Mouse (Mus musculus) lung, embryonic 14.5 days (tissue): ENCODE measurements at regions not wholly inside any gene's neighbourhood (a gene's known extent, or its start where the extent isn't known, plus 50 kb on each side); places are given as distances from the start of the nearest gene placed in this dataset.

Source experiments
- ATAC-seq: fragments of 200-750 bp; cut with Nextera tagmentation; 2 replicates; pipeline ENCODE4 v1.8.0; 2017; ENCODE audit warnings: mild to moderate bottlenecking, moderate TSS enrichment, moderate library complexity; ENCODE audit not compliant: insufficient read depth
- DNase-seq: peaks from one replicate; pipeline ENCODE4 v3.0.0-alpha.2; 2015
- H3K27ac ChIP-seq: fragments of 300-500 bp; sonication (generic); 2 replicates; pipeline ENCODE4 v1.5.1; 2014; ENCODE audit warnings: low read depth, mild to moderate bottlenecking, moderate library complexity
- H3K27me3 ChIP-seq: fragments of 300-500 bp; sonication (generic); 2 replicates; pipeline ENCODE4 v1.6.1; 2014; ENCODE audit warnings: low read length, control low read depth; ENCODE audit not compliant: insufficient read depth
- H3K36me3 ChIP-seq: fragments of 300-500 bp; sonication (generic); 2 replicates; pipeline ENCODE4 v1.6.1; 2014; ENCODE audit warnings: control low read depth; ENCODE audit not compliant: insufficient read depth
- H3K4me1 ChIP-seq: fragments of 300-500 bp; sonication (generic); 2 replicates; pipeline ENCODE4 v1.6.1; 2014; ENCODE audit warnings: antibody characterized with exemption, control low read depth; ENCODE audit not compliant: insufficient read depth
- H3K4me2 ChIP-seq: fragments of 300-500 bp; sonication (generic); 2 replicates; pipeline ENCODE4 v1.6.1; 2014; ENCODE audit warnings: mild to moderate bottlenecking
- H3K4me3 ChIP-seq: fragments of 300-500 bp; sonication (generic); 2 replicates; pipeline ENCODE4 v1.5.1; 2014; ENCODE audit warnings: low read depth, low read length
- H3K9ac ChIP-seq: fragments of 300-500 bp; sonication (generic); 2 replicates; pipeline ENCODE4 v1.6.1; 2014
- H3K9me3 ChIP-seq: fragments of 300-500 bp; sonication (generic); 2 replicates; pipeline ENCODE4 v1.6.1; 2016; ENCODE audit warnings: low read depth, low read length, control low read depth
- CTCF ChIP-seq: IDR thresholded peaks from 2 replicates; pipeline ENCODE4 v1.5.1; 2016; ENCODE audit warnings: antibody characterized with exemption, low read depth
- WGBS: fragments of 180-500 bp; shearing (Covaris S2); extraction: QIAGEN DNeasy Blood & Tissue Kit; methylation state at CpG from one replicate; pipeline ENCODE4 v1.1.7; 2014; 5-methylcytosine and 5-hydroxymethylcytosine counted together

DNA sequence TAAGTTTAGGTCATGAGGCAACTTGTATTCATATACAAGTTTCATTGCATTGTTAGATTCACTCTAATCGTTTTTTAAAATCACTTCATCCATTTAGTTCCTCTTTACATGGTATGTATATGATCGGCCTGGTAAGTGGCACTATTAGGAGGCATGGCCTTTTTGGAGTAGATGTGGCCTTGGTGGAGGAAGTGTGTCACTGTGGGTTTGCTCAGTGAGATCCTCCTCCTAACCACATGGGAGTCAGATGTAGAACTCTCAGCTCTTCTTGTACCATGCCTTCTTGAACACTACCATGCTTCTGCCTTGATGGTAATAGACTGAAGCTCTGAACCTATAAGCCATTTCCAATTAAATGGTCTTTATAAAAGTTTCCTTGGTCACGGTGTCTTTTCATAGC lies 891.9 kb upstream of the Sel1l start:
- no peaks in the 10 kb centered on the region for H3K4me1 ChIP-seq
- ATAC-seq (no peak), DNase-seq (no peak)
- H3K9ac ChIP-seq = no peak overlapping the region
- H3K4me3 ChIP-seq = no peak overlapping the region
- no peak overlapping the region for H3K27ac ChIP-seq
- TF ChIP-seq CTCF = no peak
- H3K36me3 ChIP-seq = no peaks in the 10 kb centered on the region
- H3K9me3 ChIP-seq = no peaks in the 10 kb centered on the region
- 75% methylated on average over 3 of the region's 3 CpGs for WGBS
- no peak overlapping the region for H3K4me2 ChIP-seq
- no peaks in the 10 kb centered on the region for H3K27me3 ChIP-seq

DNA sequence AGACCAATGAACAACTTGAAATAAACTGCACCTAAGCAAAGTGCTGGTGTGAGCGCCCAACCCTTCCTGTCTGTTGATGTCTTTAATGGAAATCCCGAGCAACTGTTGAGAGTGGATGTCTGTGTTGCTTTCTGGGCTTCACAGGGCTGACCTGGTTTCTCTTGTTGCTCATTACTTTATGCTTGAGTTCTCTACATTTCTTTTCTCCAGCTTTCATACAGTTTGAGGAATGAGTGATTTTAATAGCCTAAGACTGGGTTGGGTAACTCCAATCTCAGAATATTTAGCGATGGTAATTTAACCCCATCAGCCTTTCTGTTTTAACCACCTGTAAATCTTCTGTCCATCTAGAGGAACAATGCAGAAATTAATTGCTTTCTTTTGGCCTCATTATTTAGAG lies 890.2 kb upstream of the Sel1l start:
- TF ChIP-seq CTCF = no peak
- ATAC-seq (no peak), DNase-seq (no peak)
- Histone ChIP-seq H3K27me3 (no peaks in the 10 kb centered on the region), H3K9me3 (no peaks in the 10 kb centered on the region), H3K36me3 (no peaks in the 10 kb centered on the region), H3K4me1 (no peaks in the 10 kb centered on the region), H3K27ac (no peak overlapping the region), H3K4me2 (no peak overlapping the region), H3K9ac (no peak overlapping the region), H3K4me3 (no peak overlapping the region)
- WGBS = 90% methylated on average over 3 of the region's 3 CpGs

DNA sequence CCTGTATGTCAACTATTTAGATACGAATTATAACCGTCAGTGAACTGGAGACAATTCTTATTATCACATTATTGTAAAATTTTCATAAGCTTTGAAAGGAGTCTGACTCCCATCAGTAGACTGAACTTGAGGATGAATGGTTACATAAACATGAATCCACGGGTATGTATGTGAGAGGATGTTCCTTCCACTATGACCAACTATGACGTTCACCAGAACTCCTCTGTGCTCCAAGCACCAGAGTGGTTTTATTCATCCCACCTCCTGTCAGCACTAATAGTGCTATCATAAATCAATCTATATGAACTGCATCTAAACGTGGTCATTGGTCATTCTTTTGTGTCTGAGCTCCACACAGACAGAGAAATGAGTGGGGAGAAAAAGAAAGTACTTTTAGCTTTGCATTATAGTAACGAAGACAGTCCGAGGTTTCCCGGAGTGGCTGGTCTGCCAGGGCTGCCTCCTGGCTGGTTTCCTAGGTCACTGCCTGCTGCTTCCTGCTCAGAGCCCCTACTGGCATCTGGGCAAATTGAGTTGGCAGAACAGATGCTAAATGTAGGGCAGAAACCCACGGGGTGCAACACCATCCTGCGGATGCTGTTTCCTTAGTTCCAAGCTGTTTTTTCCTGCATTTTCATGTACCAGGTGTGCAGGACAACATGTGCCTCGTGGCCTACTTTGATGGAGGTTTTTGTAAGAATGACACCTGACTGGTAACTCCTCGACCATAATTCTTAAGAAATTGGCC lies 888.8 kb upstream of the Sel1l start:
- H3K4me3 ChIP-seq = no peak overlapping the region
- H3K4me1 ChIP-seq = no peaks in the 10 kb centered on the region
- no peak overlapping the region for H3K27ac ChIP-seq
- no peaks in the 10 kb centered on the region for H3K27me3 ChIP-seq
- ATAC-seq (no peak), DNase-seq (no peak)
- no peaks in the 10 kb centered on the region for H3K9me3 ChIP-seq
- 66% methylated on average over 12 of the region's 12 CpGs for WGBS
- no peak for TF ChIP-seq CTCF
- no peak overlapping the region for H3K4me2 ChIP-seq
- no peak overlapping the region for H3K9ac ChIP-seq
- no peaks in the 10 kb centered on the region for H3K36me3 ChIP-seq

DNA sequence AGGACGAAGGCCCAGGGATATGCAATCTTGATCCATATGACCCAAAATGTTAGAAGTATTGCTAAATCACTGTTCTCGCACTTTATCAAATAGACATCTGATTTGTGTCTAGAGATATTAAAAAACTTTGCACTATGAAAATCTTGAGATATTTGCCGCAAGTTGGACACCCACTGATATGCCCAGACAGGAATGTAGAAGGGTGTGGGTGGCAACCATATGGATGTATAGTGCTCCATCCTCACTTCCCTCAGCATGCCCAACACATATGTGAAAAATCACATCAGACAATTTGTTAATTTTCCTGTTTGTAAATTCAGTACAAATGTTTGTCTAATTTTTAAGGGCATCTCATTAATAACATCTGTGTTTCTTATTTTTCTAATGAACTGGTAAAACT lies 874.1 kb upstream of the Sel1l start:
- DNase-seq = no peak
- no peak for TF ChIP-seq CTCF
- no peak for ATAC-seq
- no peak overlapping the region for H3K4me2 ChIP-seq
- H3K4me1 ChIP-seq = no peaks in the 10 kb centered on the region
- H3K4me3 ChIP-seq = no peak overlapping the region
- H3K9ac ChIP-seq = no peak overlapping the region
- H3K36me3 ChIP-seq = no peaks in the 10 kb centered on the region
- WGBS = 73% methylated on average over 3 of the region's 3 CpGs
- H3K27ac ChIP-seq = no peak overlapping the region
- H3K9me3 ChIP-seq = no peaks in the 10 kb centered on the region
- H3K27me3 ChIP-seq = no peaks in the 10 kb centered on the region

DNA sequence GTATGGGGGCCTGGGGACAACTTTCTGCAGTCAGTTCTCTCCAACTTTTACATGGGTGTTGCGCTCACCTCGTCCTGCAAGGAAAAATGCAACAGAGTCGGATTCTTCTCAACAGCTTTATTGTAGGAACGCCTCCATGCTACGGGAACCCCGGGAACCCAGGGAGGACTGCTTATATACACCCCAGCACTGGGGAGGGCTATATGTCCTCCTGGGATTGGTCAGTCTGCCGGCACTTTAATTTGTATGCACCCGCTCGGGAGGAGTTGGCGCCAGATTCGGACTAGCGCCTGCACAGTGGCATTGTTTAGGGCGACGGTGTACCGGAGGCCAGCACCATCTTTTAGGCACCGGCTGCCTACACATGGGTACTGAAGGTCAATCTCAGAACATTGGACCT lies 864.5 kb upstream of the Sel1l start:
- no peak for ATAC-seq
- TF ChIP-seq CTCF = no peak
- no peak for DNase-seq
- no peak overlapping the region for H3K9ac ChIP-seq
- H3K4me3 ChIP-seq = no peak overlapping the region
- no peaks in the 10 kb centered on the region for H3K36me3 ChIP-seq
- no peak overlapping the region for H3K4me2 ChIP-seq
- no peaks in the 10 kb centered on the region for H3K9me3 ChIP-seq
- WGBS = 91% methylated on average over 16 of the region's 16 CpGs
- H3K27me3 ChIP-seq = no peaks in the 10 kb centered on the region
- H3K4me1 ChIP-seq = no peaks in the 10 kb centered on the region
- no peak overlapping the region for H3K27ac ChIP-seq

DNA sequence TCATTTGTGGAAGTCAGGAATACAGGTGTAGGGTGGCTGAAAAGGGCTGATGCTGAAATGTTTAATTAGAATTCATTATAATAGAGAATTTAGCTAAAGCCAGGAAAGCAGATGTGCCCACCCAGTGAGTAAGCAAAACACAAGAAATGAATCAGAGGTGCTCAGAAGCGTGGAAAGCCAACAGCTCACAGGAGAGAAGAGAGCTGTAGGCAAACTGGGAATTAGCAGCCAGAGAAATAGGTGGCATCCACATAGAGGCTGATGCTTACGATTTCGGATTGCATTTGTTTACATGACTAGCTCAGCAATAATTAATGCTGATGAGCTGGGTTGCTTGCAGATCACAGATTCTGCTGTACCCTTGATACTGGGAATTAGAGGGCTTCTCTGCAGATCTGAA lies 859.5 kb upstream of the Sel1l start:
- no peaks in the 10 kb centered on the region for H3K27me3 ChIP-seq
- DNase-seq (no peak), ATAC-seq (no peak)
- no peaks in the 10 kb centered on the region for H3K9me3 ChIP-seq
- no peaks in the 10 kb centered on the region for H3K4me1 ChIP-seq
- H3K27ac ChIP-seq = no peak overlapping the region
- no peak overlapping the region for H3K4me3 ChIP-seq
- 48% methylated on average over 3 of the region's 3 CpGs for WGBS
- no peak overlapping the region for H3K9ac ChIP-seq
- TF ChIP-seq CTCF = no peak
- H3K36me3 ChIP-seq = no peaks in the 10 kb centered on the region
- H3K4me2 ChIP-seq = no peak overlapping the region

DNA sequence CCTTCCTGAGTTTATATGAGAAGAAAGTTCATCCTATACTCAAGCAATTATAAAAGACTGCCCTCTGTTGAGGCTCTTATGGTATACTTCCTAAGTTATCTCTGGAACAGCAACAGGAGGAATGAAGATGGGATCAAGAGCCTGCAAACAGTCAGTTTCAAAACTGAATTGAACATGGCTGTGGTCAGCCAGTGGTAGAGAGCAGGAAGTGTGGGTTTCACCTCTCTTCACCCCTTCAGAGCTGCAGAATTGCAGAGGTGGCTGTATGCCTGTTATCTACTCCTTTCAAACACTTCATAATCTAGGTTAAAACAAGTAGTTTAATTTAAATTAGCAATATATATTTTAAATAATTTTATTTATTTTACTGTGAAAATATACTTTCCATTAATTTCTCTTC lies 854.8 kb upstream of the Sel1l start:
- no peak for TF ChIP-seq CTCF
- Histone ChIP-seq H3K9ac (no peak overlapping the region), H3K27ac (no peak overlapping the region), H3K9me3 (no peaks in the 10 kb centered on the region), H3K36me3 (no peaks in the 10 kb centered on the region), H3K4me3 (no peak overlapping the region), H3K4me2 (no peak overlapping the region), H3K4me1 (no peaks in the 10 kb centered on the region), H3K27me3 (no peaks in the 10 kb centered on the region)
- ATAC-seq (no peak), DNase-seq (no peak)

DNA sequence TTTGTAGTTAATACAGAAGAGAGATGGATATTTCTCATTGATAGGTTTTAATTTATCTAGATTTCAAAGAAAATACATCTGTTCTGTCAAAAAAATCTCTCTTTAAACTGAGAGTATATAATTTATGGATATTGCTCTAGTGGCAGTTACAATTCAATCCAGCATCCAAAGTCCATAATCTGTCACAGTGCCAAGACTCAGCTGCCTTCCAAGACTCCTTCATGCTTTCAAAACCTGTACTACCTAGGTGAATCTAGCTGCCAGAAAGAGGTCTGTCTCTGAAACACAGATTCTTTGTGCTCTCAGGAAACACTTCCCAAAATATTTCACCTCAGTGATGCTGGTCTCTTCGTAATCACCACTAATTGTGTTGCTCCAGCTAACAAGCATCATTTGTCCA lies 844.0 kb upstream of the Sel1l start:
- no peak overlapping the region for H3K27ac ChIP-seq
- no peak for TF ChIP-seq CTCF
- H3K4me2 ChIP-seq = no peak overlapping the region
- DNase-seq (no peak), ATAC-seq (no peak)
- no peak overlapping the region for H3K4me3 ChIP-seq
- H3K36me3 ChIP-seq = no peaks in the 10 kb centered on the region
- 70% methylated on average over 1 of the region's 1 CpGs for WGBS
- no peak overlapping the region for H3K9ac ChIP-seq
- no peaks in the 10 kb centered on the region for H3K27me3 ChIP-seq
- H3K4me1 ChIP-seq = no peaks in the 10 kb centered on the region
- no peaks in the 10 kb centered on the region for H3K9me3 ChIP-seq
